Mouse (Mus musculus) frontal cortex, postnatal 36 days (tissue): ENCODE measurements around the gene Tekt1.

Experiments used
- DNase-seq, 2 experiments: peaks; one replicate each; pipeline ENCODE4 v3.0.0; 2022; ENCODE audit warnings: low spot score in 2 of 2

The Tekt1 gene

GRCm38 (mm10) chr11:72362347-72362741 lies at the start of gene Tekt1:
TSS of gene Tekt1 (minus strand) at chr11:72362442.
- DNase-seq, result no peak

DNA sequence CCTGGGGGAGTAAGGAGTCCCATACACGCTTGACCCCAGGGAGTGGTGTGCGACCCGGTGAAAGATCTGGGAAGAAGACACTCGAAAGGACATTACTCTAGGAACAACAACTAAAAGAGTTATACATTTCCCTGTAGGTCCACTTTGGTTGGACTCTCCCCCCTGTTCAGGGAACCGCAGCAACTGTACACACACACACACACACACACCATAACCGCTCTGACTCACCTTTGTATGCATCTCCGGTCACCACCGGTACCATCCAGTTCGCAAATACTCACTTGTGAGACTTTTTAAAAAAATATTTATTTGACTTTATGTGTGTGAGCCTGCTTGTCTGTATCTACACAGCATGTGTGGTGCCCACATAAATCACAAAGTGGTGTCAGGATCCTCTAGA lies 49.7 kb upstream of the Tekt1 start:
- DNase-seq, result no peak

- peak; percentile 15 to 20 for DNase-seq
Observed at GRCm38 (mm10) chr11:72411093-72411921, 49.1 kb upstream of the Tekt1 start, which contains the start of gene Smtnl2. TSS of gene Smtnl2 (minus strand) at chr11:72411713.

DNA sequence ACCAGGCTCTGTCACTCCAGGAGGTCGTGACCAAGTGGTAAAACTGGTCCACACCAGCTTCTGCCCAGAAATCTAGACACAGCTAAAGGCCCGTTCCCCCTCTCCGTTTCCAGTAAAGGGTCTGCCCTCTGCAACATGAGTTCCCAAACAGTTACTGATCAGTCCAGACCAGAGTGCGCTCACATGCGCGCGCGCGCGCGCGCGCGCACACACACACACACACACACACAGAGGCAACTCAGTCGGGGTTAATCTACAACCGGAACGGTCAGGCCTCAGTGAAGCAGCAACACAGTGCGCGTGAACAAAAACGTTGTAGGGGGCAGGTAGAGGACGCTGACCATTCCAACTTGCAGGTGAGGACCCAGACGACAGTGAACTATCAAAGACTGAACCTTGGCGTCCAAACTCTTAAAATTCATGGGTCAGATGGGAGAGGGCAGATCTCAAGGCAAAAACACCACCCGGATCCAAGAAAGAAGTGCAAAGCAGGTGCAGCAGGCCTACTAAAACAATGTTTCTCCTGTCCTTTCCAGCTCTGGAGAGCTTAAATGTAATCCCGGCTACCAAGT lies 48.4 kb upstream of the Tekt1 start:
- DNase-seq, result no peak

DNA sequence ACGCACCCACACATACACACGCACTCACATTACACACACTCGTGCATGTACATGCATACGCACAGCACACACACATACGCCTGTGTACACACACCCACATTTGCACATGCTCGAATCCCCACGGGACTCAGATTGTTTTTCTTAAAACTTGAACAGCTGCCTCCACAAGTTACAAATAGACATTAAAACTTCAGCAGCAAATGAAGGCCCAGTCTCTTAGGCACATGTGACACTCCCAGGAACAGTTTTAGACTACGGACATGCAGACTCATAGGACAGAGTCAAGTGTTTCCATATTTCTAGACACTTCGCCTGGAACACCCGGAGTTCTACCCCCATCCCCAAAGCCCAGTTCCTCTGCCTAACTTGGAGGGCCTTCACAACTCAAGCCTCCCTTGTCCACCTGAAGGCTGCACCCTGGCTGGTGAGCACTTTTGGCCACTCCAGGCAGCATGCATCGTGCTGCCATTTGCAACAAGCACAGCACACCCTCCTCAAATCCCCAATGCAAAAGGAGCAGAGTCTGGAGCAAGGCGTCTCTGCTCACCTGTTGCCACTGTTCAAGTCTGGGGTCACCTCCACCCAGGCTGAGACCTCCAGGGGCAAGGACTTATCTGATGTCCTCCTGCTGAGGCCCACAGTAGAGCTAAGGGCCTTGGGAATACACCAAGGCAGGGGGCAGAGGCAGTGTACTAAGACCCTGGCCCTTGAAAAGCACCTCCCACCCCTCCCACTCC lies 47.6 kb upstream of the Tekt1 start:
- no peak for DNase-seq

GRCm38 (mm10) chr11:72408451-72409170 lies 46.4 kb upstream of the Tekt1 start:
- no peak for DNase-seq

GRCm38 (mm10) chr11:72407574-72407973 lies 45.3 kb upstream of the Tekt1 start:
- DNase-seq, result no peak

DNA sequence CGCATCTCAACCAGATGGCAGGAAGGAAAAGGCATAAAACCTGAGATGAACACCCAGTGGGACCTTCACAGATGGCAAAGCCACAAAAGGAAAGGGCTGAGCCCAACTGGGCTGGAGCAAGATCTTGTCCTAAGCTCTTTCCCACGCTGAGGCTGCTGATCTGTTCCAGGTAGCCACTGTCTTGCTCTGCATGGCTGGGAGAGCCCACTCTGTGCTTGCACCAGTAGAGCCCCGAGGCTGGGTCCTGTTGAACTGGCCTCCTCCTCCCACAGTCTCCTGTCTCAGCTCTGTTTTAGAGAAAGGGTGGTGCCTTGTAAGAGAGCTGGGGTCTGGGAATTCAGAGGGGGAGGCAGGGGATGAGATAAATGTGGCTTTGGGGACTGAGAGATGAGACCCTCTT lies 44.8 kb upstream of the Tekt1 start:
- no peak for DNase-seq

DNA sequence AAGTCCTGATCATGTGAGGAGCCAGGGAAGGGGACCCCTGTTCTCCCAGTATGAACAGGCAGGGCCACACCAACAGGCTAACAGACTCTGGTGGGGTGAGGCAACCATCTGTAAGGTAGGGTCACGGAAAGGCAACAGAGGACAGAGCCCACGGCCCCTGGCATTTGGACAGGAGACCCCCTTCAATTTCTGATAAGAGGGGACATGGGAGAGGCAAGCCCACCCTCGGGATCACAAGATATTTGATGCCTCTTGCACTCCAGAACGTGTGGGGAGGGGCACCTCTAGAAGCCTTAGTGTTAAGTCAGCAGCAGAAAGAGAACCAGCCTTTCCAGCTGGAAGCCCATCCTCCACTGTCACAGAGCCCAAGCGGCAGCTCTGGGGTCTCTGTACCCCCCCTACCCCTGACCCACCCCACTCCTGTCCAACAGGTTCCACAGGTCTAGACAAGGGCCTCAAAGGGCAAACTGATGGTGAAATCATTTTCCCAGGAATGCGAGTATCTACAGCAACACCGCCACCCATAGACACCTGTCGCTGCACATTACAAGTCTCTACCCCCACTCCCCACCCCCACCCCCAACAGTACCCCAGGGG lies 43.9 kb upstream of the Tekt1 start:
- DNase-seq, result no peak

DNA sequence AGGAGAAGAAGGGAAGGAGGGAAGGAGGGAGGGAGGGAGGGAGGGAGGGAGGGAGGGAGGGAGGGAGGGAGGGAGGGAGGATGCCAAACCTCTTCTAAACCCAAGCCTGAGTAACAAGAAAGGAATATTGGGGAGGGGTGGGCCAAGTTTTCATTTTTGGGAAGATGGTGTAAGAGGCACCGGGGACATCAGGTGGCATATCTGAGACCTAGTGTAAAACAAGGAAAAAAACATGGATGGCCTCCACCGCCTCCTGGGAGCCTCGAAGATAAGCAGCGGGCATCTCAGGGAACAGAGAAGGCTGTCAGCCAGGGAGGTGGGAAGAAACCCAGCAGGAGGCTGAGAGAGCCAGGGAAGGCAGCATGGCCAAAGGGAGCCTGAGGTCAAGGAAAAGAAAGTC lies 43.3 kb upstream of the Tekt1 start:
- no peak for DNase-seq

DNA sequence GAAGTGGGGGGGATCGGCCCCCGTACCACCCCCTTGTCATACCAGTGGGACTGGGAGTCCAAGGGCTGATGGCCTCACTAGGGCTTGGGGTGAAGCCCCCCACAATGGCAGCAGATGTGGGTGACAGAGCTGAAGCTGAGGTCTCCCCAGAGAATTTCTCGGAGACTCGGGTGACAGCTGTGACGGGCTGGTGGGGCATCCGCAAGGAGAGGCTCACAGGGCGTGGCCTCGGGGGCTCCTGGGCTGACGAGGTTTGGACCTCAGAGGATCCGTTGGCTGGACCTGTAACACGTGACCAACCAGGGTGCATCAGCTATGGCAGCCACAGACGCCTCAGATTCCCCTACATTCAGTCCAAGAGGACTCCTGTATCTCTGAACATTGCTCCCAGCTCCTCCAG lies 40.7 kb upstream of the Tekt1 start:
- no peak for DNase-seq

DNA sequence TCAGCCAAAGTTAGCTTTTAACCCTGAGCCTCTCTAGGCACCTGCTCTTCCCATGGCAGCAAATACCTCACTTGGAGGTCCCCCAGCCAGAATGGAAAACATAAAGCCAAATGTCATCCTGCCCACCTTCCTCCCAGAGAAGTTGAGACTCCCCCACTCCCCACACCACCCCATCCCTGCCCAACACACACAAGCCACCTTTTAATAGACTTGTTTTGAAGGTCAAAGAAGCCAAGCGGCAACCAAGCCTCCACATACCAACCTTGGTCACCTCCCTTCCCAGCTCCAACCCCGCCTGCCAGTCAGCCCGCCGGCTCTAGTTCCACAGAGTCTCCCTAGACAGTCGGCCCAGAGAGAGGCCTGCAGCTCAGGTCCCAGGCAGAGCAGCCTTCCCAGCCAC lies 39.8 kb upstream of the Tekt1 start:
- no peak for DNase-seq

GRCm38 (mm10) chr11:72401068-72401467 lies 38.8 kb upstream of the Tekt1 start:
- DNase-seq, result no peak

- no peak for DNase-seq
Observed at GRCm38 (mm10) chr11:72397811-72398525, 35.7 kb upstream of the Tekt1 start.

DNA sequence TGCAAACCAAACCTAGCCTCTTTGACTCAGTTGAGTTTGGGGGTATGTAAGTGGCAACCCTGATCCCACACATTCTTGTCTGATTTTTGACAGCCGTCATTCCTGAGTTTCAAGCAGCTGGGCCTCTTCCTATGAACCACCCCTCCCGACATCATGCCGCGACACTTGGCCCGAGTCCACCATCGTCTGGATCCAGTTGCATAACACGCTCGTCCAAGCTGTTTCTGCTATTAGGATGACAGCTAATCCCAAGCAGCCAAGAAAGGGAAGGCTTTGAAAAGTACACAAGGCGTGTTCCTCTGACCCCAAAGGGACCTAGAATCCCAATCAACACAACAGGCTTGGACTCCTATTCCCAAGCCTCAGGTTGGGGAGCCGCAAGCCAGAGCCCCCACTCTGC lies 34.8 kb upstream of the Tekt1 start:
- no peak for DNase-seq

DNA sequence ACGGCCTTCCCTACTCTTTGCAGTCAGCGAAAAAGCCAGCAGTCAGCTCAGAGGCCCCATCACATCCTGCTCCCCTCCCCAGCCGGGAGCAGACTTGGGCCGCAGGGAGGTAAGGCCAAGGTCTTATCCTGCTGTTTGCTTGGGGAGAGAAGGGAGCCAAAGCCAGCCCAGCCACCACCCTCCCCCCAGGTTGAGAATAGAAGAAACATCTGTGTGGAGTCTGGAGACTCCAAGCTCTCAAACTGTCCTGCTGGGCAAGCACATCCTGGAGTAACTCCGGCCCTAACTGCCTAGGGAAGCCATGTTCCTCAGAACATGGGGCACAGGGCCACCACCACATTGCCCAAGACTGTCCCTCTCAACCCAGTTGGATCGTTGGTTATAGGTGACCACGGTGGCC lies 34.4 kb upstream of the Tekt1 start:
- DNase-seq, result no peak

- no peak for DNase-seq
Observed at GRCm38 (mm10) chr11:72395652-72396051, 33.4 kb upstream of the Tekt1 start.

DNA sequence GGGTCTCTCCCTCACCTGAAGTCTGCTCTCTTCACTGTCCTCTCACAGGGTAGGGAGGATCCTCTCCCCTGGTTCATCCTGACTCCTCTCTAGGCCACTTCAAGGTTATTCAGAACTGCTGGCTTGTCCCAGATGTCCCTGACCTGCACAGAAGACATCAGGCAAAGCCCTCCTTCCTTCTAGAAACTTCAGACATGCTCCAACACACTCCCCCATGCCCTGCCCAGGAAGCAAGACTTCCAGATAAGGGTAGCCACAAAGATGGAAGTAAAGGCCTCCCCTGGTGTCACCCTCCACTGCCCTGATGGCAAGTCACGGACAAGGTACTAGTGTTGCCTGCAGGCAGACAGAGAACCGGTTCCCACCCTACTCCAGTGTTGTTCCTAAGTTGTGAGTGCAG lies 32.5 kb upstream of the Tekt1 start:
- DNase-seq, result no peak

DNA sequence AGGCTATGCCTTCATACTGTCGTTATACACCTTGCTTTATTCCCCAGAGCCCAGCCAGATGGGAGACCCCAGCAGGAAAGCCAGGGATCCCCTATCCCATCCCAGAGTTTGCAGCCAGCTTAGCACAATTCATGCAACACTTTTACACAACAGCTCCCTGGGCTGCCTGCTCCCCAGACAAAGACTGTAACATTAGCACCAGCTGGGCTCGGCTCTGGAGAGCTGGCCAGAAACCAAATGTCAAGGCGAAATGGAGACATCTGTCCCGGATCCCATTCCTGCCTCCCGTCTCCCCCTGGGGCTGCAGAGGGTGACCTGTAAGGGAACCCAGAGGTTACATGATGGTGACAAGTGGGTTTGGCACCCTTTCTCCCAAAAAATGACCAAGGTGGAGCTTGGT lies 31.4 kb upstream of the Tekt1 start:
- DNase-seq, result no peak

DNA sequence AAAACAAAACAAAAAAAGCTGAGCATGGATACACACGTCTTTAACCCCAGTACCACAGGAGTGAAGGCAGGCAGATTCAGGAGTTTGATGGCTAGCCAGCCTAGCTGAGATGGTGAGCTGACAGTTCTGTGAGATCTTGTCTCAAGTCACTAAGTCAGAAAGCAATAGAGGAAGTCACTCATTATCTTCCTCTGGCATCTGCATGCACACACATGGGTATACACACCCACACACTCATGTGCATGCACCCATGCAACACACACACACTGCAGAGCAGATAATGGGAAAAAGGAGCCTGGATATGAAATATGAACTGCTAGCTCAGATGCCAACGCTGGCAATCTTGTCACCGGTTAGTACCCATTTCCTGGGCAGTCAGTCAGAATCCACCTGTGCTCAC lies 31.0 kb upstream of the Tekt1 start:
- no peak for DNase-seq

DNA sequence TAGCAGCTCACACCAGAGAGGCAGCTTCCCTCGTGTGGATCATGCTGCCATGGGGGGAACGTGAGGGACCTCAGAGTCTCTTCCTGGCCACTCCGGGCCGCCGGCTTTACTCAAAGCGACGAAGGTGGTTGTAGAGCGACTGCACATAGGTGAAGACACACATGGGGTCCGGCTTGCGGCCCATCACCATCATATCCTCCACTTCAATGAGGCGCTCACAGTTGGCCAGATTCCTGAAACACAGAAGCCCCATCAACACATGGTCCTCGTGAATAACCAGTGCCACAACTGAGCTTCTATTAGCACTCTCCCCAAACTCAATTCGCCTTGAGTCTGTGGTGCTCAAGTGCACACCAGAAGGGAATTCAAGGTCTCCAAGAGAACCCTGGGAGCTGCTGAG lies 28.9 kb upstream of the Tekt1 start:
- no peak for DNase-seq
